In the genomic region with DNA sequence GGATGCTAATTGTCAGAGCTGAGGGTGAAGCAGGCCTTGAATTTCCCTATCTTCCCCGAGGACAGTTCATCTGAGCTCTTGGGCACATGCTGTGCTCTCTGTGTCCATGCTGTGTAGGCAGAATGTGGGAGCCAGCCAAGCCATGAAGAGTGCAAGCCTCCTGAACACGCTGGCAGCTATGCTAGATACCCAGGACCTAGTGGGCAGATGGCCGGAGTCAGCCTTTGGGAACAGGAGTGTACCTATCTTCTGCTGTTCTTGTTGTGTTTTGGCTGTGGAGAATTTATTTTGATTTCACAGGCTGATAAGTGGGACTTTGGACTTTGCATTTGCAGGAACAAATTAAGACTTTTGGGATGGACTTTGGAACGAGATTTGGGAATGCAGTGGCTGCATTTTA, we compare ENCODE assay signal across 16 mouse cellular contexts. TPM values are rescaled to one million over a fixed set of nuclear protein-coding genes. Genes with fewer than 3 reads are reported as not detected.
DNase-seq lines count a peak whose midpoint lies in the region; ATAC-seq lines count a peak whose summit lies in the region.
"Had no signal": no experiment of that assay in that cellular context is flagged by ENCODE, and none has a peak within 500 bp of the region (broad histone marks: within the 10 kb centered on the region; RNA-seq: fewer than 3 reads in every experiment).

No protein-coding gene starts in this region.

- peak; percentile 19 for DNase-seq in gastrocnemius, adult 18-20 months (ENCODE audit: low spot score)
- DNase-seq in gastrocnemius, postnatal 25 days: no peak
- peak; percentile 24 for DNase-seq in testis, postnatal 14 days (ENCODE audit: low spot score)
- DNase-seq in testis, postnatal 10 days (ENCODE audit: low spot score): no peak
- peak; percentile 88 for DNase-seq in fat pad, adult 2 months (ENCODE audit: extremely low read depth, low read depth, low spot score)
- DNase-seq in layer of hippocampus, adult 11-12 months (ENCODE audit: low spot score): no peak
- no peak for DNase-seq in right cerebral cortex, adult 2 months (ENCODE audit: low spot score in 2 of 2)
- DNase-seq: adrenal gland, adult 8-10 months; forebrain, postnatal 0 days; gastrocnemius, postnatal 10 days; heart, postnatal 10 days; lung, adult 18-20 months; thymus, postnatal 36 days had no signal

- no peak for ATAC-seq in megakaryocyte-erythroid progenitor cell, adult 5-6 weeks (replicated peaks; ENCODE audit: low FRiP score, low TSS enrichment, poor library complexity, severe bottlenecking)
- ATAC-seq: forebrain, postnatal 0 days had no signal

RNA-seq across cellular contexts. Expression of a gene that starts 5.5 kb away (rescaled TPM):
- total RNA-seq in gastrocnemius, adult 18-20 months (2021): not detected
- not detected for total RNA-seq in gastrocnemius, postnatal 25 days (2021)
- not detected in 2 replicates for total RNA-seq in megakaryocyte-erythroid progenitor cell, adult 5-6 weeks (2014; fragmentation: Nextera tagmentation)
- not detected in 2 replicates for total RNA-seq in megakaryocyte-erythroid progenitor cell, adult 5-6 weeks (2017)
- total RNA-seq: gastrocnemius, postnatal 10 days; heart, postnatal 10 days; layer of hippocampus, adult 8-10 months; left cerebral cortex, postnatal 10 days had no signal

RNA-seq across cellular contexts. Expression of a gene that starts 30.2 kb away (rescaled TPM):
- under 1 TPM; 0.25 to 0.64 TPM for total RNA-seq in gastrocnemius, adult 18-20 months (2021)
- total RNA-seq in gastrocnemius, postnatal 25 days (2021): not detected
- total RNA-seq in megakaryocyte-erythroid progenitor cell, adult 5-6 weeks (2014; fragmentation: Nextera tagmentation): 2.6 and 6.4 TPM in 2 replicates
- 4.3 and 5.5 TPM in 2 replicates for total RNA-seq in megakaryocyte-erythroid progenitor cell, adult 5-6 weeks (2017)

RNA-seq across cellular contexts. Expression of a gene that starts 31.9 kb away (rescaled TPM):
- total RNA-seq in gastrocnemius, adult 18-20 months (2021): 10 to 100 TPM; 16.1 to 17.3 TPM
- 10 to 100 TPM; 13.3 to 15.1 TPM for total RNA-seq in gastrocnemius, postnatal 25 days (2021)
- total RNA-seq in megakaryocyte-erythroid progenitor cell, adult 5-6 weeks (2014; fragmentation: Nextera tagmentation): 18.3 and 29.0 TPM in 2 replicates
- 22.0 and 25.4 TPM in 2 replicates for total RNA-seq in megakaryocyte-erythroid progenitor cell, adult 5-6 weeks (2017)

RNA-seq across cellular contexts. Expression of a gene that starts 32.1 kb away (rescaled TPM):
- total RNA-seq in gastrocnemius, adult 18-20 months (2021): 10 to 100 TPM; 50.0 to 51.6 TPM
- total RNA-seq in gastrocnemius, postnatal 25 days (2021): 10 to 100 TPM; 40.4 to 43.7 TPM
- total RNA-seq in megakaryocyte-erythroid progenitor cell, adult 5-6 weeks (2014; fragmentation: Nextera tagmentation): 115 and 170 TPM in 2 replicates
- total RNA-seq in megakaryocyte-erythroid progenitor cell, adult 5-6 weeks (2017): 121 and 186 TPM in 2 replicates

RNA-seq across cellular contexts. Expression of a gene that starts 39.3 kb away (rescaled TPM):
- total RNA-seq in gastrocnemius, adult 18-20 months (2021): not detected
- under 1 TPM; 0.15 to 0.16 TPM for total RNA-seq in gastrocnemius, postnatal 25 days (2021)
- total RNA-seq in megakaryocyte-erythroid progenitor cell, adult 5-6 weeks (2014; fragmentation: Nextera tagmentation): not detected in 2 replicates
- total RNA-seq in megakaryocyte-erythroid progenitor cell, adult 5-6 weeks (2017): 0.09 and 1.0 TPM in 2 replicates

Comparison
In these comparisons a context has a peak if more than half of its experiments do, and no peak if none do; other contexts are left out.
1. DNase-seq: peak in gastrocnemius, adult 18-20 months (single experiment), testis, postnatal 14 days (single experiment) and fat pad, adult 2 months (single experiment); none in gastrocnemius, postnatal 25 days (single experiment), testis, postnatal 10 days (single experiment), layer of hippocampus, adult 11-12 months (single experiment) and right cerebral cortex, adult 2 months (0 of 2).